Mouse (Mus musculus) brain, embryonic 14.5 days (tissue): ENCODE results near the gene Stc2. TPM values are rescaled to one million over a fixed set of nuclear protein-coding genes. Genes with fewer than 3 reads are reported as not detected.

Experiments used
- DNase-seq: peaks from one replicate; pipeline ENCODE4 v3.0.0-alpha.2; 2011; ENCODE audit warnings: low read depth
- CTCF ChIP-seq: fragments of 200-500 bp; IDR thresholded peaks from 2 replicates; pipeline ENCODE4 v1.5.1; 2012; ENCODE audit warnings: inconsistent platforms, mild to moderate bottlenecking, moderate library complexity, borderline replicate concordance; ENCODE audit not compliant: insufficient read depth, insufficient read length; ENCODE audit errors: extremely low read depth
- POLR2A ChIP-seq: fragments of 200-500 bp; IDR thresholded peaks from 2 replicates; pipeline ENCODE4 v1.6.1; 2012; ENCODE audit warnings: mild to moderate bottlenecking, inconsistent platforms, borderline replicate concordance; ENCODE audit not compliant: poor library complexity, insufficient read depth, insufficient read length, severe bottlenecking; ENCODE audit errors: extremely low read depth
- polyA plus RNA-seq: library from polyadenylated mRNA; depleted of rRNA; stranded (reverse); fragments of >200 nt; gene quantifications from 2 replicates; pipeline ENCODE4 v1.2.3, GENCODE M21; 2012; rRNA removed

Gene Stc2
- polyA plus RNA-seq, 1 experiment = 1.7 TPM

- TF ChIP-seq POLR2A (no peak), CTCF (no peak)
- DNase-seq = no peak
Measured at GRCm38 (mm10) chr11:31359283-31359902, 10.5 kb downstream of the Stc2 start.

- TF ChIP-seq POLR2A (no peak), CTCF (no peak)
- peak; percentile 23 for DNase-seq
Measured at GRCm38 (mm10) chr11:31358453-31358852, 11.4 kb downstream of the Stc2 start.

- TF ChIP-seq POLR2A (no peak), CTCF (no peak)
- DNase-seq = no peak
Measured at GRCm38 (mm10) chr11:31356866-31357265, 13.0 kb downstream of the Stc2 start.

- TF ChIP-seq POLR2A (no peak), CTCF (no peak)
- no peak for DNase-seq
Measured at GRCm38 (mm10) chr11:31355737-31356136, 14.1 kb downstream of the Stc2 start.

- DNase-seq = no peak
- TF ChIP-seq CTCF (no peak), POLR2A (no peak)
Measured at GRCm38 (mm10) chr11:31354514-31354913, 15.4 kb downstream of the Stc2 start.

Other genes starting within 250 kb of the Stc2 start
- not detected in 2 replicates for gene Gm17332, start 187.6 kb downstream of the Stc2 start, polyA plus RNA-seq